Mouse (Mus musculus) macrophage (primary cell): ENCODE measurements around the gene Slc17a1. TPM values are rescaled to one million over a fixed set of nuclear protein-coding genes. Genes with fewer than 3 reads are reported as not detected.

Experiments
- polyA plus RNA-seq: library from polyadenylated mRNA; stranded (reverse); fragments of 250-400 nt; gene quantifications from 3 replicates; pipeline ENCODE4 v1.2.4, GENCODE M21; 2018; ENCODE audit warnings: inconsistent platforms

Slc17a1 gene
- polyA plus RNA-seq, 1 experiment from 2014 or later = not detected

Other genes with a start within 250 kb of the Slc17a1 start
- 0.35 to 1.0 TPM (median 0.76 TPM) in 3 replicates for gene Hist1h2be, start 246.6 kb upstream of the Slc17a1 start, polyA plus RNA-seq
- gene Hist1h1e, start 245.2 kb upstream of the Slc17a1 start, polyA plus RNA-seq = 0.16 to 0.34 TPM (median 0.26 TPM) in 3 replicates
- gene Hist1h2ac, start 183.8 kb upstream of the Slc17a1 start, polyA plus RNA-seq = 0.20 to 0.36 TPM (median 0.33 TPM) in 3 replicates
- 101 to 170 TPM (median 160 TPM) in 3 replicates for gene Hist1h2bc, start 183.6 kb upstream of the Slc17a1 start, polyA plus RNA-seq
- not detected in 3 replicates for gene Hist1h1t, start 171.9 kb upstream of the Slc17a1 start, polyA plus RNA-seq
- gene Hist1h4c, start 169.3 kb upstream of the Slc17a1 start, polyA plus RNA-seq = 0.53 TPM in 1 of 3 replicates, not detected in the others
- gene Hfe, start 156.9 kb upstream of the Slc17a1 start, polyA plus RNA-seq = 27.7 to 67.4 TPM (median 36.4 TPM) in 3 replicates
- 72.8 to 156 TPM (median 87.8 TPM) in 3 replicates for gene Hist1h1c, start 128.9 kb upstream of the Slc17a1 start, polyA plus RNA-seq
- not detected in 3 replicates for gene Hist1h3c, start 122.1 kb upstream of the Slc17a1 start, polyA plus RNA-seq
- gene Hist1h2bb, start 121.0 kb upstream of the Slc17a1 start, polyA plus RNA-seq = not detected in 3 replicates
- gene Hist1h2ab, start 116.6 kb upstream of the Slc17a1 start, polyA plus RNA-seq = not detected in 3 replicates
- not detected in 3 replicates for gene Hist1h3b, start 115.5 kb upstream of the Slc17a1 start, polyA plus RNA-seq
- 0.99 TPM in 1 of 3 replicates, not detected in the others for gene Hist1h4b, start 110.7 kb upstream of the Slc17a1 start, polyA plus RNA-seq
- not detected in 3 replicates for gene Hist1h4a, start 106.5 kb upstream of the Slc17a1 start, polyA plus RNA-seq
- gene Hist1h3a, start 105.4 kb upstream of the Slc17a1 start, polyA plus RNA-seq = not detected in 3 replicates
- gene Hist1h1a, start 104.1 kb upstream of the Slc17a1 start, polyA plus RNA-seq = 0.43 TPM in 1 of 3 replicates, not detected in the others
- gene Trim38, start 97.8 kb upstream of the Slc17a1 start, polyA plus RNA-seq = not detected in 3 replicates
- not detected in 3 replicates for gene Slc17a2, start 60.8 kb upstream of the Slc17a1 start, polyA plus RNA-seq
- not detected in 3 replicates for gene Slc17a3, start 28.3 kb upstream of the Slc17a1 start, polyA plus RNA-seq
- gene Slc17a4, start 47.3 kb downstream of the Slc17a1 start, polyA plus RNA-seq = not detected in 3 replicates
- not detected in 3 replicates for gene Hist1h2ba, start 66.4 kb downstream of the Slc17a1 start, polyA plus RNA-seq
- gene Hist1h2aa, start 66.7 kb downstream of the Slc17a1 start, polyA plus RNA-seq = not detected in 3 replicates
- gene Scgn, start 123.5 kb downstream of the Slc17a1 start, polyA plus RNA-seq = not detected in 3 replicates